Mouse (Mus musculus) leukemia stem cell, adult 10-12 weeks (primary cell): Measurements from ENCODE around the gene Rps7. TPM values are rescaled to one million over a fixed set of nuclear protein-coding genes. Genes with fewer than 3 reads are reported as not detected.

ENCODE experiments used
- polyA plus RNA-seq: library from polyadenylated mRNA; stranded (reverse); fragments of >175 nt; gene quantifications from 2 replicates; pipeline ENCODE4 v1.2.3, GENCODE M21; 2012; ENCODE audit warnings: low replicate concordance

The Rps7 gene
- 68.5 and 95.9 TPM in 2 replicates for polyA plus RNA-seq

DNA sequence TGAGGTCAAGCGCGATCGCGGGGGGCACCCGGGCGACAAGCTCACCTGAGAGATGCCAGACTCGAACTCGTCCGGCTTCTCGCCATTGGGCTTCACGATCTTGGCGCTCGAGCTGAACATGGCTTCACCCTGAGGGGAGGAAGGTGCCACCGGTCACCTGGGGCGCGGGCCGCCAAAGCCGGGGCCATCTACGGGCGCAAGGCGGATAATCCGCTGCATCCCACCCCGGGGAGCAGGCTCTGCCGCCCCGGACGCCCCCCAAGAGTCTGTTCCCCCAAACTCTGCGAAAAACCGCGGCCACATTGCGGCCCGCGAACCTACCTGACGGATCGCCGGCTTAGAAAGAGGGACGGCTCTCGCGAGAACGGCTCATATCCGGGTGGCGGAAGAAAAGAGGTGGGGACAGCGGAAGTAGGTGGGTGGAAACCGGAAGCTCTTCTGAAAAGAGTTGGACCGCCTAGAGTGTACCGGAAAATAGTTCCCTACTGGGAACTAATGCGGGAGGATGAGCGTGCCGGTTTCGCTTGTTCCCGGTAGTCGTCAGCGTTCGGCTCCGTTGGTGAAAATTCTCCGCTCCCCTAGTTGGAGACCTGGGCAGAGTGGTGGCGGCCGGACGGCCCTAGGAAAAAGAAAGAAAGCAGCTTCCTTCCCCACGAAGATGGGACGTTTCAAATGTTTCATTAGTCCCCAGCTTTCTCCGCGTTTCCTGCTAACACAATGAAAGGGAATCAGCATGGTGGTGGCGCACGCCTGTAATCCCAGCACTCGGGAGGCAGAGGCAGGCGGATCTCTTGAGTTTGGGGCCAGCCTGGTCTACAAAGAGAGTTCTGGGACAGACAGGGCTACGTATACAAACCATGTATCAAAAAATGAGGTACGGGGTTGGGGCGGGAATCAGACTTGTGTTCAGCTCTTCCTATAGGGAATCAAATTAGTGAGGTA is at the start of gene Rps7:
Gene Rps7 (minus strand): TSS at position 419 of the 942 bp plus-strand sequence.

DNA sequence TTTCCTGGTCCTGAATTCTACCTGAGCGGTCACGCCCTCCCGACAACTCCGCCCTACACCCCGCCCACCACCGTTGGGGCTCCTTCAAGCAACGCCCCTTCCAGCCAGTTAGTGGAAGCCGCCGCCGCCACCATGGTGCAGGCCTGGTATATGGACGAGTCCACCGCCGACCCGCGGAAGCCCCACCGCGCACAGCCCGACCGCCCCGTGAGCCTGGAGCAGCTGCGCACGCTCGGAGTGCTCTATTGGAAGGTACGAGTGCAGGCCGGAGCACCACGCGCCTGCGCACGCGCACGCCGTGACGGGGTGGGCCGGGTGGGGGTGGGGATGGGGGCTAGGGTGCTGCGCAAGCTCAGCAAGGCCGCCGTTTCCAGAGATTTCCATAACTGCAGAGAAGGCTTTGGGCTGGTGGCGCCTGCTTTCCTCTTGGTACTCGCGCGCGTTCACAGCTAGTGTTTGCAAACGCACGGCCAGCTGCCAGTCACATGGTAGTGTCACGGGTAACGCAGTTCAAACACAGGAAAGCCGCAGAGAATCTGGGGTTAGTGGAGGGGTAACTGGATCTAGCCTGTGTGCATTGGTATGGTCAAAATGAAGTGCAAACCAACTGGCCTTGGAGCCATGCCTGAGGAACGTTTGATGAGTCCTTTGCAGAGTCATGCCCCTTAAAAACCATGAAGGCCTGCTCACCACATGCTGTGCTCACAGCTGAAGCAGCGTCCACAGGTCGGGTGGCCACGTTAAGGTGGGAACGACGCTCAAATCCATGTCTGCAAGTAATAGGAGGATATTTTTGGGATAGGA is 39.6 kb upstream of the Rps7 start, which contains the start of gene Adi1:
Gene Adi1 (plus strand): TSS at position 111 of the 804 bp plus-strand sequence.

DNA sequence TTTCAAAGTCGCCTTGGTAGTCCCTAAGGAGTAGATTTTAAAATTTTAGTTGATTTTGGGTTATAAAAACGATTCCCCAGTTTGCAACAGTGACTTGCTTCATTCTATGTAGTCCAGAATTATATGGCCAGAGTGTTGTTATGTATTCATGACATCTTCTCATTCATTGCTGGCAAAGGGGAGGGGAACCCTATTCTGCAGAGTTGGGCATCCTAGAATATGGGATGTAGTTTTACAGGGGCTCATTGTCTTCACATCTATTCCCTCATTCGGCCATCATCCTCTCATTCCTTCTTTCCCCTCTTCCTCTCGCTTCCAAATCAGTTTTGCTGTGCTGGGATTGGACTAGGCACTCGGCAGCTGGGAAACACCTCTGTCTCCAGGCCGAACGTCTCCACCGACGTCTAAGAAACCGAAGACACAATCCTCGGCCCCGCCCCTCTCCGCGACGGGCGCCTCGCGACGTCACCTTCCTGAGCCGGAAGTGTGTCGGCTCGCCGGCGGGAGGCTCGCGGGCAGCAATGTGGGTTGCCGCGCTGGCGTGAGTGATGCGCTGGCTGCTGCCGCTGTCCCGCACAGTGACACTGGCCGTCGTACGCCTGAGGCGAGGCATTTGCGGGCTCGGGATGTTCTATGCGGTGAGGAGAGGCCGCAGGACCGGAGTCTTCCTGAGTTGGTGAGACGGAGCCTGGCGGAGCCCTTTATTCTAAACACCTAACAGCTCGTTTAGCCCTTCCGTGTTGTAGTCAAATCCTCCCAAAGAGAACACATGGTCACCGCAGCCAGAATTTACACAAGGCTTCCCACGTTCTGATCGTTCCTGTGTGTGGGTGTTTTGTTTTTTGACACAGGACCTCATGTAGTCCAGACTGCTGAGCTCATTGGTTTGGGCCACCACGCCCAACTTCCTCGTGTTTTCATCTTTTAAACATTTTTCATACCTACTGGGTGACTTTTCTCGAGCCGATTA is 13.7 kb upstream of the Rps7 start, which contains the start of gene Rnaseh1:
Gene Rnaseh1 (plus strand): TSS at position 462 of the 970 bp plus-strand sequence.

DNA sequence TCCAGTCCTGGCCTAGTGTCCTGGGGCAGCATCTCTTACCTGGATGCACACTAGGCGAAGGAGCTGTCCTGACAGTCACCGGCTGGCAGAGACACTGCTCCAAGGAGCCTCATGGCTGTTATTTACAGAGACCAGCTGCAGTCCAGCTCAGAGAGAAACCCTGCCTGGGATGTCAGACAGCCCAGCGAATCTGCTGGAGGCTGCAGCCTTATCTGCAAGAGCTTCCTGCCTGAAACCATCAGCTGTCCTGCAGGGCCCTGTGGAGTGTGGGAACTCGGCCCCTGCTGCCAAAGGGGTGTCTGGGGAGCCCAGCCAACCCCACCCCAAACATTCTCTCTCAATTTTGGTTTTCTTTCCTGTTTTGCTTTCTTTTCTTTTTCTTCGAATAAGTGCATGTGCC is 12.6 kb downstream of the Rps7 start, which contains the start of gene Colec11:
Gene Colec11 (minus strand): TSS at position 183 of the 400 bp plus-strand sequence.

DNA sequence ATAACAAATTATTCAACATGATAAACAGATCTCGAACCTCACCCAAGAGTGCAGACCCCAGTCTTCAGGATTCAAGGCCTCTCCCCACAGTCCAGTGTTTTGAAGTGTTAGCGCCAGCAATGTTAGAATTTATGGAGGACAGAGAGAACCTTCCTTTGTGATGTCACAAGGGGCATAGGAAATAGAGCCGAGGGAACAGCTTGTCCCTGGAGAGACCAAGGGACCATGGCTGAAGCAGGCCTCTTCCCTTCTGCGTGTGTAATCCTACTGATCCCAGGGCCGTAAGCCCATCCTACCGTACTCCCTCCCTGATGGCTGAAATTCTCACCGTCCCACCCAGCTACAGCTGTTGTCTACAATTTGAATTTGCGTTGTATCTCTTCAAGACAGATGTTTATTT is 53.3 kb downstream of the Rps7 start, which contains the start of gene Allc:
Gene Allc (minus strand): TSS at position 101 of the 400 bp plus-strand sequence.

Other genes starting within 250 kb of the Rps7 start
- gene Dcdc2c, start 83.6 kb downstream of the Rps7 start, polyA plus RNA-seq: not detected in 2 replicates
- gene Allc, start 53.4 kb downstream of the Rps7 start, polyA plus RNA-seq: not detected in 2 replicates
- not detected in 2 replicates for gene Colec11, start 12.6 kb downstream of the Rps7 start, polyA plus RNA-seq
- gene Rnaseh1, start 13.6 kb upstream of the Rps7 start, polyA plus RNA-seq: 4.9 and 6.3 TPM in 2 replicates
- gene Adi1, start 39.3 kb upstream of the Rps7 start, polyA plus RNA-seq: 4.2 and 4.9 TPM in 2 replicates
- 3.1 and 8.9 TPM in 2 replicates for gene Trappc12, start 114.5 kb upstream of the Rps7 start, polyA plus RNA-seq
- gene Eipr1, start 115.8 kb upstream of the Rps7 start, polyA plus RNA-seq: 9.4 and 13.4 TPM in 2 replicates